Mouse (Mus musculus): Measurements from ENCODE around the gene Itga2b. TPM values are rescaled to one million over a fixed set of nuclear protein-coding genes. Genes with fewer than 3 reads are reported as not detected.

The Itga2b gene
- polyA plus RNA-seq, 1 experiment from 2014 or later: 1.9 TPM

GRCm38 (mm10) chr11:102407834-102408215, 62.1 kb downstream of the Itga2b start, which contains the start of gene Slc25a39:
TSS of gene Slc25a39 (minus strand) at chr11:102407946.
- ChIA-PET POLR2A (interaction anchor here (0.6 to 10.8 kb wide), 6 partner anchors 24 to 131 kb away, joined by 3 to 110 read pairs (median 3); partner anchors contain the start of genes Tmub2 and Ubtf), CTCF (interaction anchor here (7.1 kb wide), 1 partner anchor 100 kb away, joined by 46 read pairs; no protein-coding TSS in a partner anchor)
- H3K27me3 ChIP-seq: no peaks in the 10 kb centered on the region
- no peak for TF ChIP-seq CTCF (IDR thresholded peaks at IDR 0.05)
- DNase-seq (ENCODE audit: low read depth, low spot score): no peak
- peak; percentile 10 for ATAC-seq
- in situ Hi-C loops (cut with MboI; ENCODE audit: low pct_unique_long_range_greater_than_20kb): loop anchor here (5.0 kb wide), 1 partner anchor 86 kb away; no protein-coding TSS in a partner anchor

DNA sequence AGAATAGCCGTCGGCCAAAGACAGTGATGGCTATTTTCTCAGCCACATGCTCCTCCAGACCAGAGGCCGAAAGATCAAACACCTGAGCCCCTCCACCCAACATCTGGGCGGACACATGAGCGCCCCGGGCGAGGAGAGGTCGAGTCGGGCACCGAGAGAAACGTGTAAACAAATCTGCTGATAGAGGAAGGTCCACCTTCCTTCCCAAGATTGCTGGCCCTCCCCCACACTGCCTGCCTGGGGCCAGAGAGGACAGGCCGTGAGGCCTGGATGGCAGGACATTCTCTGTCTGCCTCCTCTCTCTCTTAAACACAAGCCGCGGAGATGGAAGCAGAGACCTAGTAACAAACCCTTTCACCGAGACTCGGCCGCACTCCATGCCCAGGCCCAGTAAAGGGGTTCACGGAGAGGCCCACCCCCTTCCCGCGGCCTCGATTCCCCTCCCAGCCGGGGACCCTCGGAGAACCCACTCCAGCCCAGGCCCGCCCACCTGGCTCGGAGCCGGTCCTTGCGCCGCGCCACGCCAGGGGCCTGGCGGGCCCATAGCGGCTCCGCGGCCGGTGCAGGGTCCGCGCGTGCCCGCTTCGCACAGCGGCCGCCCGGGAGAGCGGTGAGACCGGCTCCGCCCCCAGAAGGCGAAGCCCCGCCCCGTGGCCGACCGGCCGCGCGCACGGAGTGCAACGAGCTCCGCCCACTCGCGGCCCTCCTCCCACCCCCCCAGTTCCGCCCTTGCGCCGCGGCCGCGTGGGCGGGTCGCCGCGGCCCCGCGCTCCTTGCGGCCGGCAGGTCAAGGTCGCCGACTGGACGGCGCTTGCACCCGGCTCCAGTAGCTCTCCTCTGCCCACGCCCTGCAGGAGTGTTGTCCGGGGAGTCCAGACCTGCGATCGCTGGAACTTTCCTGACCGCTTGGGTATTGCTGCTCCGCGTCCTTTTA, 62.8 kb downstream of the Itga2b start:
- ATAC-seq (peak; percentile 44), DNase-seq (ENCODE audit: low read depth, low spot score) (no peak)
- POLR2A ChIA-PET: interaction anchor here (0.6 to 10.8 kb wide), 11 partner anchors 13 to 130 kb away, joined by 3 to 110 read pairs (median 3); partner anchors contain the start of genes Tmub2 and Ubtf
- H3K27me3 ChIP-seq: no peaks in the 10 kb centered on the region
- CTCF ChIA-PET: interaction anchor here (0.8 to 7.1 kb wide), 2 partner anchors 92 to 99 kb away, joined by 3 to 46 read pairs; no protein-coding TSS in a partner anchor
- TF ChIP-seq CTCF (IDR thresholded peaks at IDR 0.05): no peak
- in situ Hi-C loops (cut with MboI; ENCODE audit: low pct_unique_long_range_greater_than_20kb): loop anchor here (5.0 kb wide), 1 partner anchor 85 kb away; no protein-coding TSS in a partner anchor

DNA sequence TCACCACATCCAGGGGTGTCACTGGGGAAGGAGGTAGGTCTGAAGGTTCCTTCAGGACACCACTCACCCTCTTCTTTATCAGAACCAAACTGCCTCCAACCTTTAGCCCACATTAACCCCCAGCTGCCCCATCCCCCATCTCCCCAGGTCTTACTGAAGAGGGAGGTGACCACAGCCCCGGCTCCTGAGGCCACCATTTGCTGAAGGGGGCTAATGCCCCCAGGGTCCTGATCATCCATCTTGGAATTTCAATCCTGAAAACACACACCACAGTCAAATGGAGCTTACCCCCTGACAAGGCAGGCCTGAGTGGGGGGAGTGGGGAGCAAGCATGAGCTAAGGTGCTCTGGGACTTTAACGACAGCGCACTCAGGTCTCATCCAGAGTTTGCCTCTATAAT, 63.5 kb downstream of the Itga2b start:
- CTCF ChIA-PET: interaction anchor here (0.8 to 7.1 kb wide), 2 partner anchors 91 to 98 kb away, joined by 3 to 46 read pairs; no protein-coding TSS in a partner anchor
- DNase-seq (ENCODE audit: low read depth, low spot score) (no peak), ATAC-seq (no peak)
- in situ Hi-C loops (cut with MboI; ENCODE audit: low pct_unique_long_range_greater_than_20kb): loop anchor here (5.0 kb wide), 1 partner anchor 84 kb away; no protein-coding TSS in a partner anchor
- POLR2A ChIA-PET: interaction anchor here (0.7 to 10.8 kb wide), 8 partner anchors 12 to 121 kb away, joined by 3 to 110 read pairs (median 4); partner anchors contain the start of genes Tmub2 and Ubtf
- H3K27me3 ChIP-seq: no peaks in the 10 kb centered on the region
- no peak for TF ChIP-seq CTCF (IDR thresholded peaks at IDR 0.05)

DNA sequence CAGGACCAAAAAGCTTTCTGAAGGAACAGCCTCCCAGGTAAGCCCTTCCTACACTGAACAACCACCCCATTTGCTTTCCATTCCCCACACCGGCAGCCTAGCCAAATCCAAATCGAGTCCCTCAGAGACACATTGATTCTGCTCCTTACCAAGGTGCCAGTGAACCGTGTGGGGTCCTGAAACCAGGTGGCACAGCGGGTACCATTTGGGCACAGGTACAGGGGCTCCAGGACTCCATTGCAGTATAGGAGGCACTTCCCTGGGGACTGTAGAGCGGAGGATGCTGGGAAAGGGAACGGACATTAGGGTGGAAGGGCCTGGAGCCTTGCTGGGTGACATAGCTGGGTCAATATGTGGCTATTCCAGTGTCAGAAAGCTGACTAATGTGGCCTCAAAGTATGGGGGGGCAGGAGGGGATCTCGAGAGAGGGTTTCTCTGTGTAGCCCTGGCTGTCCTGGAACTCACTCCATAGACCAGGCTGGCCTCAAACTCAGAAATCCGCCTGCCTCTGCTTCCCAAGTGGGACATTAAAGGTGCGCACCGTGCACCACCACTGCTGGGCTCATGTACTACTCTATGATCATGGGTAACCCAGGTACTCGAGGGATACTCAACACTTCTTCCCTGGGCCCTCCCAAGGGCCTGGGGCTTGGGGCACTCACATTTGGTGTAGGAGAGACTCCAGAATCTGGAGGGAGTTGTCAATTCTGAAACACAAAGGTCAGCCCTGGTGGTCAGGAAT, 64.2 kb downstream of the Itga2b start:
- ATAC-seq: no peak
- in situ Hi-C loops (cut with MboI; ENCODE audit: low pct_unique_long_range_greater_than_20kb): loop anchor here (5.0 kb wide), 1 partner anchor 83 kb away; no protein-coding TSS in a partner anchor
- ChIA-PET POLR2A (interaction anchor here (1.1 to 10.8 kb wide), 5 partner anchors 11 to 97 kb away, joined by 4 to 110 read pairs (median 5); partner anchors contain the start of gene Ubtf), CTCF (no interaction called here)
- TF ChIP-seq CTCF (IDR thresholded peaks at IDR 0.05): no peak
- no peaks in the 10 kb centered on the region for H3K27me3 ChIP-seq
- DNase-seq (ENCODE audit: low read depth, low spot score): no peak

GRCm38 (mm10) chr11:102404161-102405010, 65.5 kb downstream of the Itga2b start:
- in situ Hi-C loops (cut with MboI; ENCODE audit: low pct_unique_long_range_greater_than_20kb): loop anchor here (5.0 kb wide), 1 partner anchor 82 kb away; no protein-coding TSS in a partner anchor
- no peak for TF ChIP-seq CTCF (IDR thresholded peaks at IDR 0.05)

GRCm38 (mm10) chr11:102403657-102404056, 66.3 kb downstream of the Itga2b start:
- in situ Hi-C loops (cut with MboI; ENCODE audit: low pct_unique_long_range_greater_than_20kb): no loop called here
- ATAC-seq (no peak), DNase-seq (ENCODE audit: low read depth, low spot score) (no peak)
- CTCF ChIA-PET: interaction anchor here (1.3 kb wide), 1 partner anchor 8 kb away, joined by 3 read pairs; no protein-coding TSS in a partner anchor
- H3K27me3 ChIP-seq: no peaks in the 10 kb centered on the region
- POLR2A ChIA-PET: interaction anchor here (10.8 kb wide), 1 partner anchor 85 kb away, joined by 110 read pairs; the partner anchor contains the start of gene Ubtf
- no peak for TF ChIP-seq CTCF (IDR thresholded peaks at IDR 0.05)

More at GRCm38 (mm10) chr11:102404161-102405010, 65.5 kb downstream of the Itga2b start:
- DNase-seq (ENCODE audit: low read depth, low spot score) (no peak), ATAC-seq (no peak)
- no peaks in the 10 kb centered on the region for H3K27me3 ChIP-seq
- CTCF ChIA-PET: interaction anchor here (1.3 kb wide), 1 partner anchor 7 kb away, joined by 3 read pairs; no protein-coding TSS in a partner anchor
- POLR2A ChIA-PET: interaction anchor here (10.8 kb wide), 1 partner anchor 86 kb away, joined by 110 read pairs; the partner anchor contains the start of gene Ubtf

Other genes starting within 250 kb of the Itga2b start
- 63.8 TPM for gene Hdac5, start 240.0 kb downstream of the Itga2b start, polyA plus RNA-seq (2021)
- gene BC030867, start 221.2 kb downstream of the Itga2b start, polyA plus RNA-seq (2021): 6.8 TPM
- gene Asb16, start 201.4 kb downstream of the Itga2b start, polyA plus RNA-seq (2021): 0.28 TPM
- 60.5 TPM for gene Tmub2, start 185.2 kb downstream of the Itga2b start, polyA plus RNA-seq (2021)
- 53.4 TPM for gene Atxn7l3, start 173.5 kb downstream of the Itga2b start, polyA plus RNA-seq (2021)
- 101 TPM for gene Ubtf, start 150.4 kb downstream of the Itga2b start, polyA plus RNA-seq (2021)
- not detected for gene Slc4a1, start 103.9 kb downstream of the Itga2b start, polyA plus RNA-seq (2021)
- 12.1 TPM for gene Rundc3a, start 76.7 kb downstream of the Itga2b start, polyA plus RNA-seq (2021)
- 388 TPM for gene Slc25a39, start 62.2 kb downstream of the Itga2b start, polyA plus RNA-seq (2021)
- gene Grn, start 39.8 kb downstream of the Itga2b start, polyA plus RNA-seq (2021): 491 TPM
- gene Fam171a2, start 22.4 kb downstream of the Itga2b start, polyA plus RNA-seq (2021): 13.1 TPM
- gene Gpatch8, start 86.3 kb upstream of the Itga2b start, polyA plus RNA-seq (2021): 27.5 TPM
- gene Gm11627, start 109.3 kb upstream of the Itga2b start, polyA plus RNA-seq (2021): not detected
- gene Fzd2, start 134.3 kb upstream of the Itga2b start, polyA plus RNA-seq (2021): 16.9 TPM
- 0.09 TPM for gene Meioc, start 193.6 kb upstream of the Itga2b start, polyA plus RNA-seq (2021)
- 41.4 TPM for gene Ccdc43, start 227.7 kb upstream of the Itga2b start, polyA plus RNA-seq (2021)